Mouse (Mus musculus) spleen, adult 18-20 months (tissue): Measurements from ENCODE around the gene Wipf2.
"Not testable (repeated sequence)": the region's sequence is repeated elsewhere in the genome, so short reads cannot be mapped to it uniquely, and the experiment has no call there.

Experiments
- DNase-seq, 2 experiments: peaks; one replicate each; pipeline ENCODE4 v3.0.0; 2022; ENCODE audit warnings: mixed read lengths in 2 of 2

Gene Wipf2

DNA sequence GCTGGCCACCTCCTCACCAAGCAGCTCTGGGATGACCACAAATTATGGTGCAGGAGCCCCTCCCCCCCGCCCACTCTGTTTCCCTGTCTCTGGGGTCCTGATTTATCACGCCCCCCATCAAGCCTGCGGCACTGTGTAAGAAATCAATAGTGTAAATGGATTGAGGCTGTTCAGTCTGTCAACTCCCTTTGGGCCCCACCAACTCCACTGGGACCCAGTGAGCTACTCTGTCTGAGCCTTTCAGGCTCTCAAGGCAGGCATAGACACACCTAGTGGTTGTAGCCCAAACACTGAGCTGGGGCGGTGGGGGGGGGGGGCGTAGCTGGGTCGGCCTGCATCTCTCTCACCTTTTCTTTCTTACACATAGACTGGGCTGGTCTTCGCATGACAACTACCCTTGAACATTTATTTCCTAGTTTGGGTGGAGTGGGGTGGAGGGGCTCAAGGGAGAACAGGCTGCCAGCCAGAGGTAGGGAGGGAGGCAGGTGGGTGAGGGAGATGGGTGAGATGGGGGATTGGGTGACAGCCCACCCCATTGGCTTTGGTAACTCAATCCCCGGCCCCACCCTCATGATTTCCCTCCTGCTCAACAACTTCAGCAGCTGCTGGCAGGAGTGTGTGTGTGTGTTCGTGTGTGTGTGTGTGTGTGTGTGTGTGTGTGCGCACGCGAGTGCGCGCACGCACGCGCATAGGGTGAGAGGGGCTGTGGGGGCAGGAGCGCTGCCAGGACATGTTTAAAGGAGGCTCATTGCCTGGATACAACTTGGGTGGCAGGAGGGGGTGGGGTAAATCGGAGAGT lies 69.1 kb downstream of the Wipf2 start:
- no peak for DNase-seq

DNA sequence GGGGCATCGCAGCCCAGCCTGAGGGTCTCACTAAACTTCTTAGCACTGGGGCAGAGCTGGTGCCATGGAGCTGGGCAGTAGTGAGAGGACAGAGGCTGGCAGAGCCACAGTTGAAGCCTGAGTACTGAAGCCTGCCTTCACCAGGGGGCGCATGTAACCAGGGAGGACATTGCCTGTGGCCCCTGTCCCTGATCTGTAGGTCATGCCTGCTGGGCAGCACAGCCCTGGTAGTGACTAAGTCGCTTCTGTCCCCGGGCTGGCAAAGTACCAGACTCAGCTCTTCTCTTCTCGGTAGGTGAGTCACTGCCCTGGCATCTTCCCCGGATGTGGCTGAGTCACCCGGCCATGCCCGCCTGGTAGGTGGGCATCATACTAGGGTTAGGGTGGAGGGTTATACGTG lies 69.7 kb downstream of the Wipf2 start:
- DNase-seq: peak; percentile 60 to 76

DNA sequence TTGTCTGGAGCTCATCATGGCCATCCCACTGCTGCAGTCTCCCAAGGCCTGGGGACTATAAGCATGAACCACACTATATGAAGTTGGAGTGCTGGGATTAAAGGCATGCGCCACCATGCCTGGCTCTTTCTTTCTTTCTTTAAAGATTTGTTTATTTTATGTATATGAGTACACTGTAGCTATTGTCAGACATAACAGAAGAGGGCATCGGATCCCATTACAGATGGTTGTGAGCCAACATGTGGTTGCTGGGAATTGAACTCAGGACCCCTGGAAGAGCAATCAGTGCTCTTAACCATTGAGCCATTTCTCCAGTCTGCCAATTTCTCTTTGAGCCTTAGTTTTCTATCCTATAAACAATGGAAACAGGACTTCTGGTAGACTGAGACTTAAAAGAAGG lies 70.4 kb downstream of the Wipf2 start:
- DNase-seq: not testable (repeated sequence)

DNA sequence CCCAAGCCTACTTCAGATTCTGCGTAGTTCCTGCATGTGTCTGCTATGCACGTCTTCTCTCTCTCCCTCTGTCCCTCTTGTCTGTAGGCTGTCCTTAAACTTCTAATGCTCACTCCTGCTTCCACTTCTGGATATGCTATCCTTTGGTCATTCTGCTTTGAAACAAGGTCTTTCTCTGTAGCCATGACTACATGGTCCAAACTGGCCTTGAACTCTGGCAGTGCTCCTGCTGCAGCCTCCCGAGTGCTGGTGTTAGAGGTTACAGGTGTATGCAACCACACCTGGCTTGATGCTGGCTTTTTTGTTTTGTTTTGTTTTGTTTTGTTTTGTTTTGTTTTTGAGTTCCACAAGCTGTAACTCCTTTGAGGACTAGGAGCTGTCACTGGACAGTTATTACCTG lies 70.9 kb downstream of the Wipf2 start:
- DNase-seq: no peak

DNA sequence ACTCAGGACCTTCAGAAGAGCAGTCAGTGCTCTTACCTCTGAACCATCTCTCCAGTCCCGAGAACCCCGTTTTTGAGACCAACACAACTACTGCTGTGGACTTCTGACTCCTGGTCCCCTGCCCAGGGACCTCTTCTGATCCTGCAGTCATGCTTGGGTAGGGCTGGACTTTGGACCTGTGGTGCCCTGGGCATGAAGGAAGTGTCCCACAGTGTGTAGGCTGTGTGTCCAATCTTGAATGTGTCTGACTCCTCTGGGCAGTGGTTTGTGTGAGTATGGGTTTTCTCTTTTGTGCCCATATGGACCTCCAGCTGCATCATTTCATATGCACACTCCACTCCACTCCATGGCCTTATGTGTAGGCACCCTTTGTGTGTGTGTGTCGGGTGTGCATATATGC lies 71.7 kb downstream of the Wipf2 start:
- DNase-seq: no peak

DNA sequence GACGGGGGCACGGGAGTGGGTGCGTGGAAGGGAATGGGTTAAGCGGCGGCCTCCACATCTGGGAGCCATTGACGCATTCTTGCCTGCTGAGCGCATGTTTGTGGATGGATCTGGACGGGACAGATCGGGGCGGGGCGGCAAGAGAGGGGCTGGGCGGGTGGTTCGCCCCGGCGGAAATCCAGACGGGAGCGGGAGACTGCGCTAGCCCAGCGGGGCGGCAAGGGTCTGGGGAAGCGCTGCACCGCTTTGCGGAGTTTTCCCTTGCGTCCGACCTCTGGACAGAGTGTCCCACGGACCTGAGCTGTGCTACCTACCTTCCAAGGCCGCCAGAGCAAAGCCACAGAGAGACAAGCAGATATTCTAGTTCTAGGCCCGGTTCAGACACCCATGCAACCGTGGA lies 72.7 kb downstream of the Wipf2 start:
- peak in 1 of 2 experiments; percentile 12 for DNase-seq

DNA sequence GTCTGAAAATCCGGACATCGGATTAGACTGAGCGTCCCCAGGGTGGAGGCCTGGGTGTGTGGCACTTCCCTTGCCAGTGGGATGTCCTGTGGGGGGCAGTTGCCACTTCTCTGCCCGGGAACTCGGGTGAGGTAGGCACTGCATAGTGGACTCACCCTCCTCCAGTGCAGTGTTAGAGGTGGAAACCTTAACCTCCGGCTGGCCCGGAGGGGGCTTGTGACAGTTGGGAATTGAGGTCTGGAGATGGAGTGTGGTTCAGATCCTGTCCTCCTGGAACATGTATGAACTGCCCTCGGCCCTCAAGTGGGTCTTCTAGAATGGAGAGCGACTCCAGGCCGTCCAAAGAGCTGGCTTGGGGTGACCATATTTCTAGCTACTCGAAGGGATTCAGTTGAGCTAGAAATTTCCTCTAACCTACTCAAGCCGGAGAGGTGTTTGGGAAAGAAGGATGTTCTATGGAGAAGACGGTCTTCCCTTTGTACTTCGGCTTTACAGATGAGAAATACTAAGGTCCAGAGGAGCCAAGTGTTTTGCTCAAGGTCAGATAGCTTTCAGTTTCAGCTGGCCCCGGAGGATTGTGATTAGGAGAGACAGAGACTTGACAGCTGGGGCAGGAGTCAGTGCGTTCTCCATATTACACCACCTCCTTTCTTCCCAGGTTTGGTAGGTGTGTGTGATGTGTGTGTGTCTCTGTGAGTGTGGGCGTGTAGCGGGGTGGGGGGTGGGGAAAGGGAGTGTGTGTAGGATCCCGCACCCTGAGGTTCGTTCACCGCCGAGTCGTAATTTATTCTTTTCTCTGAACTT lies 73.4 kb downstream of the Wipf2 start:
- no peak for DNase-seq

DNA sequence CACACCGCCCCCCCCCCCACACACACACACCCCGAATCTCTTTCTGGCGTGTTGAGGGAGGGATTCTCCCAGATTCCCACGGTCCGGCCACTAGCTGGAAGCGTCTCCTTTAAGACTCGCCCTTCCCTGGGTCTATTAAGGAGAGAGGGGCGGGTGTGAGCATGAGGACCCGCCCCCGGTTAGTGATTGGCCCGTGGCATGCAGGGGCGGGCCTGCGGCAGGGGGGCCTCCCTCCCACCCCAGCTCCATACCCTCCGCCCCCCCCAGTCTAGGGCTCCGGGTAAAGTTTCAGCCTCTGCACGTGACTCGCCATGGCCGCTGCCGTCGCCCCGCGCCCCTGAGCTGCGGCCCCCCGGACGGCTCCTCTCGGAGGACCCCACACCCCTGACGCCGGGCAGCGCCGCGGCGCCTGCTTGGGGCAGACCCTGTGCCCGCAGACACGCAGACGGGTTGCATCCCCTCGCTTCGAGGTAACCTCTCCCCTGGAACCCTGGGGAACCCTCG lies 74.0 kb downstream of the Wipf2 start:
- peak; percentile 81 to 86 for DNase-seq

DNA sequence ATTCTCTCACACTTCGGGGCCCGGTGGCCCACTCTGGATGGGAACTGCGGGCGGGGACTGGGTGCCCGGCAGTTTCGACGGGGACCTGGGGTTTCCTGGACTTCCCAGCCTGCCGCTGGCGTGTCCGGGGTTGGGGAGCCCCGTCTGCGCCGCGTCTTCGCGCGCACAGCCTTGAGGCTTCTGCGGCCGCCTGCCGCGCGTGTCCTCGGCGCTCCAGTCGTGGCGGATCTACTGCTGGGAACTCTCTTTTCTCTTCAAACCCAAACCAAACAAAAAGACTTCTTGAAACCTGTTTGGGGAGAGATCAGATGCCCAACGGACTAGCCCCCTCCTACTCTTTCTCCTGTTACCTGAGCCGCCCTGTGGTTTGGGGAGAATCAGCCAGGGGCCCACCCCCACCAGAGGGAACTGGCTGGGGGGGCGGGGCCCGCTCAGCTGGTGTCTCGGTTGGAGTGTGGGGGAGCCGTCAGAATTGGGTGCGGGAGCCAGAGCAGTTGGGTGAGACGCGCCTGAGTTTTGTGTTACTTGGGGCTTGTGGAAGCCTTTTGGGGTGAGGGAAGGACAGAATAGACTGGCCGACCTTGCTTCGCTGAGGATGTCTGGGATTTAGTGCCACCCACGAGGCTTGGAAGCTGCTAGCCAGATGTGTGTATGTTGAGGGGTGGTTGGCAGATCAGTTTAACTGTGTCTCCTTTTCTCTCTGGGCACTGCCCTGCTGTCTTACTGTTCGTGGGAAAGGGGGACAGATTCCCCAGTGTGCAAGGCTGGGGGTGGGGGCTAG lies 74.7 kb downstream of the Wipf2 start:
- peak; percentile 47 to 65 for DNase-seq

DNA sequence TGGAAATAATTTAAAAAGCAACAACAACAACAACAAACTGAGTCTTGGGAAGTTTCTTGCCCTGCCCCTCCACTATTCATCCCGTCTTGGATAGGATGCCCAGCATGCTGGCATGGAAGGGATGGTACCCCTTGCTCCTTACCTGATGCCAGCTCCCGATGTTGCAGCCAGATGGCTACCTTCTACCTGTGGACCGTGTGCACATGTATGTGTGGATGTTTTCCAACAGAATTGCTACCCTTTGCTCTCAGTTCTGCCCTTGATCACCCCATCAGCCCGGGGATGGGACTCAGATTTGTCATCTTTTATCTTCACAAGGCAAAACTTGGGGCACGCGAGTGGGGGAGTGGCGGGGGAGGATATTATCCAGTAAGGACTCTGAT lies 75.3 kb downstream of the Wipf2 start:
- no peak for DNase-seq

DNA sequence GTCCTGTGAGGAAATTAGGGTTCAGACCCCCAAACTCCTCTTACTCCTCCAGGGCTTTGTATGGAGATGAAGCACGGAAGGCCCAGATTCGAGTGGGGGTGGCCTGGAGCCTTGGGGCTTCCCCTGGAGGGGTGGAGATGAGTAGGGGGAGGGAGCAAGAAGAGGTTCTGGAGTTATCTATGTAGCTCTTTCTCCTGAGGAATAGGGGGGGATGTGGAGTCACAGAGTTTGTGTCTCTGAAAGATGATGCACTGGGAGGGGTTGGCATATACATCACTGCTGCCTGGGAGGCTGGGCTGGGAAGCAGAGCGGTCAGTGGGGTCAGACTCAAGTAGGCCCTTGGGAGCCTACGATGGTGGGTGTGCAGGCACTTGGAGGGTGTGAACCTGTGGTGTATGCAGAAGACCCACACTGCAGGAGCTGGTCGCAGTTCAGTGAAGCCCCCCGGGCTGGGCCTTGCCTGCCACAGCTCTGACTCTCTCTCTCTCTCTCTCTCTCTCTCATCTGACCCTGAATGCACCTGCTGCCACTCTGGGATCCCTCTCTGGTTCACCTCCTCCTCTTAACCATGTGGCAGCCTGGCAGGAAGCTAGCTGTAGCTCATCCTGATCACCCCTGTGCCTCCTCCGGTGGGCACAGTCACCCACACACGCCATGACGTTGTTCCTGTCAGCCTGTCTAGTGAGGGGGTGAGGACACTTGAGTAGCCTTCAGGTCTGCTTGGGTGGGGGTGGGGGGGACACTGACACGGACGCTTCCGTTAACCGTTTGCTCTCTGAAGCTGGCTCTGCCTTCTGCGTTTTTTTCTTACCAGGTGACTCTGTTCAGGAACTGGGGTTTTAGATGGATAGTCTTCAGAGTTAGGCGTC lies 75.9 kb downstream of the Wipf2 start:
- DNase-seq: peak in 1 of 2 experiments; percentile 46

DNA sequence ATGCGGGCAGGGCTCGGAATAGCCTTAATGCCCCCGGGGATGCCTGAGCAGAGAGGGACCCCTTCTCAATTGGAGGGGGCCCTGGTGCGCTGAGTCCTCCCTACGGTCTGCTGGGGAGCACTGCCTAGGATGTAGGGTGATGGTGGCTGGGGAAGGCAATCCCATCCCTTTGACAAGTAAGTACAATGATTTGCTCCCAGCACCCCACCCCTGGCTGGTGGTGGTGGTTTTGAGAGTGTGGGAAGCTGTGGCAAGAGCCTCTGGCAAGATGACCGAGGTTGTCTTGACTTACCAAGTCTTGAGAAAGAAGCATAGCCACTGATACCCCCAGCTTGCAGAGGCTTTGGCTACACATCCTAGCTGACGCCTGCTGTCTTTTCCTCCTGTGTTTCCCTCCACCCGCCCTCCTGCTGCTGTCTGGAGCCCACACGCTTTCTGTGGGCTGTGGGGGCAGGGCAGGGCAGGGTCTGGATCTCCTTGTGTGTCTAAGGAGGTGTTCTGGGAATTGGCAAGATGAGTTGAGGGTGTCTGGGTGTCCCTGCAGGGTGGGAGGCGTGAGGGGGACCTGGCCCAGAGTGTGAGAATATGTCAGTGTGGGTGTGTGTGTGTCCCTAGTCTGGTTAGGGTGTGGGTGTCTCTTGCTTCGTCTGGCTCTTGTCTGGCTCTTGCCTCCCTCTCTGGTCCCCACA lies 76.7 kb downstream of the Wipf2 start:
- DNase-seq: peak in 1 of 2 experiments; percentile 18

DNA sequence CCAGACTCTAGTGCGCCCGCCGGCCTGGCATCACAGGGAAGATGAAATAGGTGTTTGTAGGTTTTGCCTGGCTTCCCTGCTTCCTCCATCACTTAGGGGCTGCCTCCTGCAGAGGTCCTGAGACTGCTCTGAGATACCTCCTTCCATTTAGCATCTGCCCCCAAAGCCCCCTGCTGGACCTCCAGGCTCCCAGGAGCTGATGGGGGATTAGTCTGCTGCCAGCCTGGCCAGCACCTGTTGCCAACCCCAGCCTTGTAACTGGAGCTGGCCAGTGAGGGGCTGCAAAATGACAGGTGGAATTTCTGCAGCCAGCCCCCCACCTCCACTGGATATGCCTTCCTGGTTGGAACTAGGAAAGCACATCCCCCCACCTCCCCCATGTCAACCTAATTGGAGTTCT lies 77.3 kb downstream of the Wipf2 start:
- DNase-seq: peak in 1 of 2 experiments; percentile 19

DNA sequence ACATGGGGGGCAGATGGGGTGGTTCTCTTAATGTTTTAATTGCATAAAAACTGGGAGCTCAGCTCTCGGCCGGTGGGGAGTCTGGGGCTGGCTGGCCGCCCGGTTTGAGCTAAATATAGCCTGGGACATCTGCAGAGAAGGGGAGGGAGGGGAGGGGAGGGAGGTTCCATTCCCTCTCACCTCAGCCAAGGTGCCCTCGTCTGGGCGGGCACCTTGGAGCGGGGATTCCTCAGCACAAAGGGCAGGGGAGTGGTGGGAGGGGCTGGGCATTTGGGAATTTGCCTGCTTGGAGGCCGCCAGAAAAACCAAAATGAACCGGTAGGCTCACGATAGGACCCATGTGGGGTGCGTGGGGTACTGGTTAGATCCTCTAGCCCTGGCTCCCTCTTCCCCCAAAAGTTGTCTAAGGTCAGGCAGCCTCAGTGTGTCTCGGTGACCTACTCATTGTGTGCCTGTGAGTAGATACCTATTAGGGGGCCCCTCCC lies 77.9 kb downstream of the Wipf2 start:
- DNase-seq: no peak

DNA sequence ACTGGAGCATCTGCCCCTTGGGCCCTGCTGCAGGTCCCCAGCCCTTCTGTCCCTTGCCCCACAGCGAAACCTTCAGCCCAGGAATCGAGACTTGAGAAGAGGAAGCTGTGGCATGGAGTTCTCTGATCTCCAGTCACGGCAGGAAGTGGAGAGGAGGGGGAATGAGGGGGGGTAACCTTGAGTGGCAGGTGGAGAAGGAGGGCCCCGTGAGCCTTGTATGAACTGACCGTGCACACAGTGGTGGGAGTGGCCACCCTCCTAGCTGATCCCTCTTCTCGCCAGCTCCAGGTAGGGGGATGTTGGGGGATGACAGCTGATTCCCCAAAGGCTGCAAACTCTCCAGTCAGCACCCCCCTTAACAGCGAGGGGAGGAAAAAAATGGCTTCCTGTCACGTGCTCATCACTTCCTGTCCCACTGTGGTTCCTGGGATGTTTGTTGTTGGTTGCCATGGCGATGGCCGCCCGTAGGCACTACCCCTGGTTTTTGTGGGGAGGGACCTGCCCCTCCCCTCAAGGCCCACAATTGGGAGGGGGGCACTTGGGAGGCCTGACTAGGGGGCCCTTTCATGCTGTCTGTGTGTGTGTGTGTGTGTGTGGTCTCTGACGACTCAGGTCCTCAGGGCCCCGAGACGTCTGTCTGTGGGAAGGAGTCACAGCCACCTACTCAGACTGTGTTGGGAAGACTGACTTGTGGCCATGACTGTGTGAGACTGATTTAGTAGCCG lies 78.5 kb downstream of the Wipf2 start:
- DNase-seq: peak; percentile 80 to 84

DNA sequence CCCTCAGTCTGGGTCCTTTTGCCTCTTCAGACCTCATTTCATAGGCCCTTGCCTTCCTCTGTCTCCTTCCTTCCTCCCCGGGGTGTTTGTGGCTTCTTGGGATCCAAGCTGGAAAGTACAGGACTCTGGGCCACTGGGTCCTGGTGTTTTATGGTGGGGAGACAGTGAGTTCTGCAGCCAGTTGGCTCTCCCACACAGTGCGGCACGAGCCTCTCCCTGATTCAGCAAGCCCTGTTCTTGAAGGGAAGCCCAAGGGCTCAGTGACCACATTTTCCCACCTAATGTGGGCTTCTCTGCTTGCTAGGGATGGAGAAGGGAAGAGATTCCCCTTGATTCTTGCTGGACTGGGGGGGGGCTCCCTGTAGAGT lies 79.1 kb downstream of the Wipf2 start:
- DNase-seq: no peak

DNA sequence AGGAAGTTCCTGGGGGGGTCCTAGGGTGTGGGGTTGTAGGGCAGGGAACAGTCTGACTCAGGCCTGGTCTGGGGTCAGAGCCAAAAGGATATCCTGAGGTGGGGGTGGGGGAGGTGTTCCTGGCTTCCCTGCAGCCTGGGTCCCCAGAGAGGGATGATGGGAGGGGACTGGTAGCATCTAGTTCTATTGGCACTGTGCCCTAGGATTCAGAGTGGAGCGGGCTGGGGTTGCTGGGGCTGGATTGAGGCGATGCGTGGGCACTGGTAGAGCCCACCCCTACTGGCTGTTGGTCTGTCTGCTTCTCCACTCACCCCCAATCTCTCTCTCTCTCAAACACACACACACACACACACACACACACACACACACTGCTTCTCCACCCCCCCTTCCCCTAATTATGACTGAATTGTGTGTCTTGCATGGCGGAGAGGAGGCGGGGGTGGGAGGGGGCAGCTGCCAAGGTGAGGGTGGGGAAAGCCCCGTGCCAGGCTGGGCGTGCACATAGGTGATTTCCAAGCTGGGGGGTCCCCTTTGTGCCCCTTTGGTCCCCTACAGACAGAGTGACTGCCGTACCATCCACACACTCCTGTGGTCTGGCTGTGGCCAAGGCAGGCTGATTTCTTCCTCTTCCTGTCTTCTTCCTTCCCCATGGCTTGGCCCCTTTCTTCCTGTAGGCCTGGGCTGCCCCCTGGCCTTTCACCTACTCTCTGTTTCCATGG lies 79.6 kb downstream of the Wipf2 start:
- DNase-seq: peak; percentile 59 to 70

DNA sequence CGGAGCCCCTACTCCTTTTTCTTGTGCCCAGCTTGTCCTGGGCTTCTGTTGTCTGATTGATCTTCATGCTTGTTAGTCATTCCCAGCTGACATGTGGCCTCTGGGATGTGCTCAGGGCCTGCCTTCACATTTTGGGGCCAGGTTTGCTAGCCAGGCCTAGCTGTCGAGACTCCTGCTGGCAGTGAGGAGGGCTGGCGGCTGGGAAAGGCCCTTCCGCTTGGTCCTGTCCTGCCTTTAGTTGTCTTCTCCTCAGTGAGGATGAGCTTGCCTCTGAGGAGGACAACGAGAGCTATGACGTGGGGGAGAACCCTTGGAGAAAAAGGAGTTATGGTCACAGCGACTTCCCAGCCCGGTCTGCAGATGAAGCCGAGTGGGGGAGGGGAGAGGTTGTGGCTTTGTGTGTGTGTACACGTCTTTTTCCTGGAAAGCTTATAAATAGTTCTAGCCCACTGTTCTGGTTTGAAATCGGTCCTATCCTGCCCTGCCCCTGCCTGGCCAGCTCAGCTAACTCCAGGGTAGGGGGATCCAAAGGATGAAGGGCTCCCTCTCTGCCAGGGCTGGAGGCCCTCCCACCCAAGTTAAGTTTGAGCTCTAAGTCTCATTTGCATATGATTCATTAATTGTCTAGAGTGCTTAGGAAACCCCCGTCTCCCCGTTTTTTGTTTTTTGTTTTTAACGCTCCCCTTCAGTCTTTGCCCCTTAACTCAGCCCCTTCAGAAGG lies 80.5 kb downstream of the Wipf2 start:
- DNase-seq: peak in 1 of 2 experiments; percentile 64
